Mouse (Mus musculus): Measurements from ENCODE around the gene Ap1s3. TPM values are rescaled to one million over a fixed set of nuclear protein-coding genes. Genes with fewer than 3 reads are reported as not detected.
A peak's percentile ranks its signal among the peaks of the same experiment; 100 is the strongest.

Ap1s3 gene
- polyA plus RNA-seq, 1 experiment from 2014 or later, result 0.39 TPM

DNA sequence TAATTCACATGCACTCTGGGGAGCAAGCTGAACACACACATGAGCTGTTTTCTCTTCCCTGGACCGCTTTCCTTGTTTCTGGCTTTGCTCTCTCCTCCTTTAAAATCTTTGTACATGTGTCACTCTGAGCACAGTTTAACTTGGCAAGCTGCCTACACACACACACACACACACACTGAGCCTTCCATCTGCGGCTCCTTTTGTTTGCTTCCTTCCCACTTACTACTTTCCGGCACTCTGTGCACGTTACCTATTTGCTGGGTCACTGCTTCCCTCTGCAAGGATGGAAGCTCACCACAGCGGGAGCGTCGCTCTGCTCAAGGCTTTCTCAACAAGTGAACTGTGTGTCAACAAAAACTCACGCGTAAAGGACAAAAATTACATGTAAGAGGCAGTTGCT lies 25.6 kb upstream of the Ap1s3 start:
- Histone ChIP-seq H3K4me2 (replicated peaks) (no peak overlapping the region), H3K4me1 (replicated peaks) (0 out of 2 replicates have a peak, but pooled peaks cover 4% of the 10 kb centered on the region), H3K27me3 (replicated peaks) (no peaks in the 10 kb centered on the region), H3K27ac (no peak overlapping the region), H3K9ac (no peak overlapping the region), H3K9me3 (no peaks in the 10 kb centered on the region), H3K36me3 (no peaks in the 10 kb centered on the region), H3K4me3 (replicated peaks) (no peak overlapping the region)
- 44% methylated on average over 9 of the region's 9 CpGs for WGBS
- peak; percentile 65; the same call in 1 of the 2 replicates for ATAC-seq

GRCm38 (mm10) chr1:79696933-79697332 lies 25.2 kb upstream of the Ap1s3 start:
- WGBS, result 66% methylated on average over 5 of the region's 5 CpGs
- Histone ChIP-seq H3K4me3 (replicated peaks) (no peak overlapping the region), H3K9ac (no peak overlapping the region), H3K27ac (no peak overlapping the region), H3K36me3 (no peaks in the 10 kb centered on the region), H3K9me3 (no peaks in the 10 kb centered on the region), H3K4me2 (replicated peaks) (no peak overlapping the region), H3K4me1 (replicated peaks) (0 out of 2 replicates have a peak, but pooled peaks cover 4% of the 10 kb centered on the region), H3K27me3 (replicated peaks) (no peaks in the 10 kb centered on the region)
- ATAC-seq, result no peak

DNA sequence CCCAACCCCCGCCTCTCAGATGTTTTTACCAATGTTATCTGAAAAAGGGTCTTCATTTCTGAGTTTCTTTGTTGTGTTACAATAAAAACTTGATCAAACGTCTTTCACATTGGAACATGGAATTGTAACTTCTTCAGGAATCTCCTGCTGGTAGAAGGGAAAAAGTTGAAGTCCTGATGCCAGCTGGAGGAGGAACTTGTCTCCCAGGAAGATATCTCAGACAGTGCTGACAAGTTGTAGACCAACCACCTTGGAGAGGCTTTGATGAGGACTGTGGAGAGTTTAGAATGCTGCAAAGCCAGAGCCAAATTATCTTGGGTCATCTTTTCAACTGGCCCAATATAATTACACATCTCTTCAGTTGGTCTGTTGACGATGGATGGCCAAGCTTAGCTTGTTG lies 20.7 kb upstream of the Ap1s3 start:
- Histone ChIP-seq H3K9me3 (no peaks in the 10 kb centered on the region), H3K4me1 (replicated peaks) (0 out of 2 replicates have a peak, but pooled peaks cover 2% of the 10 kb centered on the region), H3K27ac (no peak overlapping the region), H3K4me3 (replicated peaks) (no peak overlapping the region), H3K27me3 (replicated peaks) (no peaks in the 10 kb centered on the region), H3K4me2 (replicated peaks) (no peak overlapping the region), H3K36me3 (no peaks in the 10 kb centered on the region), H3K9ac (no peak overlapping the region)
- ATAC-seq, result no peak
- WGBS, result 81% methylated on average over 3 of the region's 3 CpGs

DNA sequence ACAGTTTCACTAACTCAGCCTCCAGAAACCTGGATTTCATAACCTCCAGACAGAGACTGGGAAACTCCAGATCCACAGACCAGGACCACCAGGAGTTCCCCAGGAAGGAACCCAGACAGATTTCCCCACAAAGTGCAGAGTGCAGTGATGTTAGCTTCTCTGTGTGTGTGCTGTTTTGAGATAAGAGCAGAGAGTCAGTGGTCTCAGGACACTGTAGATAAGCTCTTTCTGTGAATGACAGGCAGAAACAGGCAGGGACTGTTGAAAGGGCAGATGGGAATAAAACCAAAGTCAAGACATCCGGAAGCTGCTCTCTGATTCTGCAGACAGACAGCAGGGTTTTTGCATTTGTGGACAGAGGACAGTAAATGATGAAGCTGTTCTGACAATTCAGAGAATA lies 15.5 kb upstream of the Ap1s3 start:
- ATAC-seq, result no peak
- 89% methylated on average over 1 of the region's 1 CpGs for WGBS
- H3K27me3 ChIP-seq (replicated peaks), result no peaks in the 10 kb centered on the region

GRCm38 (mm10) chr1:79684027-79684426 lies 12.3 kb upstream of the Ap1s3 start:
- Histone ChIP-seq H3K36me3 (no peaks in the 10 kb centered on the region), H3K27me3 (replicated peaks) (no peaks in the 10 kb centered on the region), H3K27ac (no peak overlapping the region), H3K9me3 (no peaks in the 10 kb centered on the region), H3K9ac (no peak overlapping the region), H3K4me1 (replicated peaks) (no peaks in the 10 kb centered on the region), H3K4me2 (replicated peaks) (no peak overlapping the region), H3K4me3 (replicated peaks) (no peak overlapping the region)
- no peak for ATAC-seq

More for the DNA sequence above, 15.5 kb upstream of the Ap1s3 start:
- Histone ChIP-seq H3K9ac (no peak overlapping the region), H3K4me1 (replicated peaks) (no peaks in the 10 kb centered on the region), H3K27ac (no peak overlapping the region), H3K36me3 (no peaks in the 10 kb centered on the region), H3K9me3 (no peaks in the 10 kb centered on the region), H3K4me2 (replicated peaks) (no peak overlapping the region), H3K4me3 (replicated peaks) (no peak overlapping the region)

DNA sequence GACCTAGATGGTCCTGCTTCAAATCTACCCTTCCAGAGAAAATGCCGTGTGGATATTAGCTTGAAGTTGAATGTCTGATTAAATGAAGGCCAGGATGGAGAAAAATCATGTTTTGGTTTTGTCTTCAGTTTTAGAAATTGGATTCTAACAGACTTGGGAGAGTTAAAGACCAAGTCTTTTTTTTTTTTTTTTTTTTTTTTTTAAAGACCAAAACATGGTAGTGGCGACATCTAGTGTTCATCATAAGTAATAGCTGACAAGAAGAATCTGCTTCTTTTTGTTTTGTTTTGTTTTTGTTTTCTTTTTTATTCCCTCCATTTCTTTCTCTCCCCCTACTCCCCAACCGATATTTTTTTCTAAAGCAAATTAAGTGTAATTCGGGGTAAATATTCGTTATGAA lies 11.2 kb upstream of the Ap1s3 start:
- no peak overlapping the region for H3K9ac ChIP-seq
- no peak overlapping the region for H3K27ac ChIP-seq
- no peak overlapping the region for H3K4me2 ChIP-seq (replicated peaks)
- no peaks in the 10 kb centered on the region for H3K4me1 ChIP-seq (replicated peaks)
- ATAC-seq, result no peak
- no peak overlapping the region for H3K4me3 ChIP-seq (replicated peaks)
- no peaks in the 10 kb centered on the region for H3K36me3 ChIP-seq
- H3K27me3 ChIP-seq (replicated peaks), result no peaks in the 10 kb centered on the region
- no peaks in the 10 kb centered on the region for H3K9me3 ChIP-seq
- 15% methylated on average over 5 of the region's 5 CpGs for WGBS

GRCm38 (mm10) chr1:79680777-79681176 lies 9.0 kb upstream of the Ap1s3 start:
- no peaks in the 10 kb centered on the region for H3K27me3 ChIP-seq (replicated peaks)
- no peaks in the 10 kb centered on the region for H3K9me3 ChIP-seq
- H3K4me3 ChIP-seq (replicated peaks), result no peak overlapping the region
- no peak overlapping the region for H3K4me2 ChIP-seq (replicated peaks)
- no peak overlapping the region for H3K9ac ChIP-seq
- no peaks in the 10 kb centered on the region for H3K36me3 ChIP-seq
- no peaks in the 10 kb centered on the region for H3K4me1 ChIP-seq (replicated peaks)
- no peak overlapping the region for H3K27ac ChIP-seq
- 86% methylated on average over 3 of the region's 3 CpGs for WGBS
- no peak for ATAC-seq

GRCm38 (mm10) chr1:79678117-79678684 lies 6.4 kb upstream of the Ap1s3 start:
- no peak overlapping the region for H3K4me3 ChIP-seq (replicated peaks)
- H3K4me2 ChIP-seq (replicated peaks), result no peak overlapping the region
- no peaks in the 10 kb centered on the region for H3K4me1 ChIP-seq (replicated peaks)
- 0 out of 2 replicates have a peak, but pooled peaks cover 3% of the 10 kb centered on the region for H3K27me3 ChIP-seq (replicated peaks)
- no peak overlapping the region for H3K27ac ChIP-seq
- H3K36me3 ChIP-seq, result no peaks in the 10 kb centered on the region
- H3K9me3 ChIP-seq, result no peaks in the 10 kb centered on the region
- no peak overlapping the region for H3K9ac ChIP-seq
- ATAC-seq, result peak; percentile 66
- 56% methylated on average over 8 of the region's 8 CpGs for WGBS

DNA sequence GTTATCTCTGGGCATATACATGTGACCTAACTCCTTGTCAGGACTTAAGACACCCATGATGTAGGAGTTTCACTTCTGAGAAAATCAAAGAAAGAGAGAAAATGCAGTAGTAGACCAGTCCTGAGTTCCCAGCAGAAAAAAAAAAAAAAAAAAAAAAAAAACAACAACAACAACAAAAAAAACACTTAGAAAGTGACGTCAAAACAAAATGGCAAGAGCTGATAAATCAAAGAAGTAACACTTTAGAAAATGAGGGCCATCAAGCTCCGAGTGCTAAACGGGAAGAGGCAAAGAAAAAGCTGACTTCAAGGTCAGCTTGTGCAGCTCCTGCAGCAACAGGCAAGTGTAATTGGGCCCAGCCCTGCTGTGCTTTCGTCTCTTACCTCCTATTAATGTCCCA lies 3.9 kb upstream of the Ap1s3 start:
- H3K27ac ChIP-seq, result no peak overlapping the region
- peaks cover 14% of the 10 kb centered on the region for H3K27me3 ChIP-seq (replicated peaks)
- H3K4me3 ChIP-seq (replicated peaks), result no peak overlapping the region
- H3K9me3 ChIP-seq, result no peaks in the 10 kb centered on the region
- no peaks in the 10 kb centered on the region for H3K36me3 ChIP-seq
- ATAC-seq, result no peak
- no peak overlapping the region for H3K4me2 ChIP-seq (replicated peaks)
- H3K4me1 ChIP-seq (replicated peaks), result peaks cover 6% of the 10 kb centered on the region
- no peak overlapping the region for H3K9ac ChIP-seq
- 59% methylated on average over 4 of the region's 4 CpGs for WGBS

- Histone ChIP-seq H3K9me3 (no peaks in the 10 kb centered on the region), H3K4me2 (replicated peaks) (peak overlapping the region; percentile 93), H3K4me3 (replicated peaks) (peak overlapping the region; percentile 66), H3K9ac (peak overlapping the region; percentile 62; the same call in 1 of the 2 replicates), H3K36me3 (no peaks in the 10 kb centered on the region), H3K27me3 (replicated peaks) (peaks cover 14% of the 10 kb centered on the region), H3K4me1 (replicated peaks) (peaks cover 6% of the 10 kb centered on the region), H3K27ac (no peak overlapping the region)
- no peak for ATAC-seq
- 1% methylated on average over 11 of the region's 11 CpGs for WGBS
Observed at GRCm38 (mm10) chr1:79671196-79671542, 603 bp downstream of the Ap1s3 start.

DNA sequence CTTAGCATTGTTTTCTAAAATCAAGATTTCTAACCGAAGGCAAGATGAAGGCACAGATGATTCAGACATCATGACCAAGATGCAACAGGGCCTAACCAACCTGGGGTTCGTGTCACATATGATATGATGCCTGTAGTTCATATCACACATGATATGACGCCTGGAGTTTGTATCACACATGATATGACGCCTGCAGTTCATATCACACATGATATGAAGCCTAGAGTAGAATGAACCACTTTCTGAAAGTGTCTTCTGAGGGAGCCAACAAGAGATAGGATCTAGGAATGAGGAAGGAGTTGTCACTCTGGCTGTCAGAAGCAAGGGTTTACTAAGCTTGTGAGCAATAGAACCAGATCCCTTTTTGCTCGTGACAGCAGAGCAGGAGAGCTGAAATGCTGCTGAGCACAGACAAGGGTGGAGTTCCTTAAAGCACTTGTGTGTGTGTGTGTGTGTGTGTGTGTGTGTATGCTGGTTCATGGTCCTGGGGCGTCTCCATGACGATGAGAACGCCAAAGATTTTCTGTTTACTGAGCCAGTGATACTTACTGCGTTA lies 2.3 kb downstream of the Ap1s3 start:
- no peak for ATAC-seq
- 80% methylated on average over 9 of the region's 9 CpGs for WGBS
- Histone ChIP-seq H3K9me3 (no peaks in the 10 kb centered on the region), H3K27me3 (replicated peaks) (peaks cover 14% of the 10 kb centered on the region), H3K9ac (no peak overlapping the region), H3K4me1 (replicated peaks) (peaks cover 6% of the 10 kb centered on the region), H3K36me3 (no peaks in the 10 kb centered on the region), H3K27ac (no peak overlapping the region), H3K4me2 (replicated peaks) (no peak overlapping the region), H3K4me3 (replicated peaks) (no peak overlapping the region)

GRCm38 (mm10) chr1:79664911-79665310 lies 6.9 kb downstream of the Ap1s3 start:
- no peak for ATAC-seq

DNA sequence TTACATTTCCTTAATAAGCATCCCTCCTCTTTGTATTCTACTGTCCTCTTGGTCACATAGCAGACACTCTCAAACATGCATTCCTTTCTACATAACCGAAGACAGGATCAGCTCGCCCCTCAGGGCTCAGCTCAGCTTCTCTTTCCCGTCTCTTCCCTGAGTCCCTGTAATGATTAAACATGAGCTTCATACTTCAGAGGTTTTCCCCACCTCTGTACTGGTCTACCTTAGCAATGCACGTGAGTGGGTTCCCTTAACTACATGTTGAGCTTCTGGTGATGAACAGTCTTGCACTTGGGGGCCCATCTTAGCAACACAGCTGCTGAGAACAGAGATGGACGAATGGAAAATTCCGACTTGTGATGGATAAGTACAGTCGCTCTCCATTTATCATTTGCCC lies 12.2 kb downstream of the Ap1s3 start:
- H3K36me3 ChIP-seq, result no peaks in the 10 kb centered on the region
- ATAC-seq, result no peak
- no peaks in the 10 kb centered on the region for H3K4me1 ChIP-seq (replicated peaks)
- no peak overlapping the region for H3K4me3 ChIP-seq (replicated peaks)
- H3K9ac ChIP-seq, result no peak overlapping the region
- no peaks in the 10 kb centered on the region for H3K27me3 ChIP-seq (replicated peaks)
- no peak overlapping the region for H3K27ac ChIP-seq
- no peaks in the 10 kb centered on the region for H3K9me3 ChIP-seq
- 85% methylated on average over 7 of the region's 7 CpGs for WGBS
- no peak overlapping the region for H3K4me2 ChIP-seq (replicated peaks)

More at GRCm38 (mm10) chr1:79664911-79665310, 6.9 kb downstream of the Ap1s3 start:
- H3K27me3 ChIP-seq (replicated peaks), result no peaks in the 10 kb centered on the region
- 89% methylated on average over 4 of the region's 4 CpGs for WGBS
- H3K9ac ChIP-seq, result no peak overlapping the region
- no peaks in the 10 kb centered on the region for H3K9me3 ChIP-seq
- H3K27ac ChIP-seq, result no peak overlapping the region
- H3K4me2 ChIP-seq (replicated peaks), result no peak overlapping the region
- no peaks in the 10 kb centered on the region for H3K4me1 ChIP-seq (replicated peaks)
- no peak overlapping the region for H3K4me3 ChIP-seq (replicated peaks)
- H3K36me3 ChIP-seq, result no peaks in the 10 kb centered on the region

Data from intestine, embryonic 15.5 days (tissue).